Mouse (Mus musculus) ES-Bruce4 (cell line): Measurements from ENCODE around the gene Sun5.

Experiments used
- CTCF ChIP-seq: IDR thresholded peaks from one replicate; pipeline ENCODE4 v1.8.1; 2011; ENCODE audit warnings: low read depth, low read length
- EP300 ChIP-seq: IDR thresholded peaks from 2 replicates; pipeline ENCODE4 v1.6.1; 2011; ENCODE audit warnings: low read depth, low read length; ENCODE audit not compliant: insufficient read depth
- POLR2A ChIP-seq: IDR thresholded peaks from one replicate; pipeline ENCODE4 v1.8.1; 2011; ENCODE audit warnings: low read length; ENCODE audit not compliant: insufficient read depth

- TF ChIP-seq CTCF (no peak), POLR2A (no peak), EP300 (no peak)
These were observed 48.8 kb downstream of the Sun5 start for GRCm38 (mm10) chr2:153822005-153822543.
